Mouse (Mus musculus) limb, embryonic 11.5 days (tissue): ENCODE results near the gene Dennd5a. TPM values are rescaled to one million over a fixed set of nuclear protein-coding genes. Genes with fewer than 3 reads are reported as not detected.

ENCODE experiments used
- ATAC-seq: fragments of 200-750 bp; cut with Nextera tagmentation; 2 replicates; pipeline ENCODE4 v1.8.0; 2017; ENCODE audit warnings: low read depth; ENCODE audit not compliant: insufficient number of reproducible peaks, low FRiP score, low TSS enrichment
- DNase-seq: peaks from one replicate; pipeline ENCODE4 v3.0.0-alpha.2; 2015; ENCODE audit warnings: low spot score
- H3K27ac ChIP-seq: fragments of 300-500 bp; sonication (generic); replicated peaks from 2 replicates; pipeline ENCODE4 v1.5.1; 2014; ENCODE audit warnings: low read depth, mild to moderate bottlenecking, low read length
- H3K27me3 ChIP-seq: fragments of 300-500 bp; sonication (generic); 2 replicates; pipeline ENCODE4 v1.6.1; 2014; ENCODE audit warnings: mild to moderate bottlenecking, low read length, mixed read lengths; ENCODE audit not compliant: control insufficient read depth, insufficient read depth
- H3K36me3 ChIP-seq: fragments of 300-500 bp; sonication (generic); 2 replicates; pipeline ENCODE4 v1.6.1; 2014; ENCODE audit warnings: mild to moderate bottlenecking, low read length, moderate library complexity, mixed read lengths; ENCODE audit not compliant: control insufficient read depth, insufficient read depth
- H3K4me1 ChIP-seq: fragments of 300-500 bp; sonication (generic); 2 replicates; pipeline ENCODE4 v1.6.1; 2014; ENCODE audit warnings: low read length, mixed read lengths; ENCODE audit not compliant: control insufficient read depth, insufficient read depth
- H3K4me2 ChIP-seq: fragments of 300-500 bp; sonication (generic); 2 replicates; pipeline ENCODE4 v1.6.1; 2014; ENCODE audit warnings: low read depth, mild to moderate bottlenecking, moderate library complexity; ENCODE audit not compliant: severe bottlenecking
- H3K4me3 ChIP-seq: fragments of 300-500 bp; sonication (generic); 2 replicates; pipeline ENCODE4 v1.5.1; 2014; ENCODE audit warnings: low read depth, low read length
- H3K9ac ChIP-seq: fragments of 300-500 bp; sonication (generic); 2 replicates; pipeline ENCODE4 v1.6.1; 2014; ENCODE audit warnings: mild to moderate bottlenecking, low read length
- H3K9me3 ChIP-seq: fragments of 300-500 bp; sonication (generic); 2 replicates; pipeline ENCODE4 v1.6.1; 2016; ENCODE audit warnings: low read length; ENCODE audit not compliant: control insufficient read depth
- WGBS: fragments of 180-500 bp; shearing (Covaris S2); extraction: QIAGEN DNeasy Blood & Tissue Kit; methylation state at CpG from one replicate; pipeline ENCODE4 v1.1.7; 2014; 5-methylcytosine and 5-hydroxymethylcytosine counted together
- polyA plus RNA-seq: library from polyadenylated mRNA; unstranded; fragments of >200 nt; fragmentation: Nextera tagmentation; extraction: Ambion mirVana; gene quantifications from 2 replicates; pipeline ENCODE4 v1.2.1, GENCODE M21; 2014

Dennd5a gene
- polyA plus RNA-seq, result 47.2 and 51.7 TPM in 2 replicates

DNA sequence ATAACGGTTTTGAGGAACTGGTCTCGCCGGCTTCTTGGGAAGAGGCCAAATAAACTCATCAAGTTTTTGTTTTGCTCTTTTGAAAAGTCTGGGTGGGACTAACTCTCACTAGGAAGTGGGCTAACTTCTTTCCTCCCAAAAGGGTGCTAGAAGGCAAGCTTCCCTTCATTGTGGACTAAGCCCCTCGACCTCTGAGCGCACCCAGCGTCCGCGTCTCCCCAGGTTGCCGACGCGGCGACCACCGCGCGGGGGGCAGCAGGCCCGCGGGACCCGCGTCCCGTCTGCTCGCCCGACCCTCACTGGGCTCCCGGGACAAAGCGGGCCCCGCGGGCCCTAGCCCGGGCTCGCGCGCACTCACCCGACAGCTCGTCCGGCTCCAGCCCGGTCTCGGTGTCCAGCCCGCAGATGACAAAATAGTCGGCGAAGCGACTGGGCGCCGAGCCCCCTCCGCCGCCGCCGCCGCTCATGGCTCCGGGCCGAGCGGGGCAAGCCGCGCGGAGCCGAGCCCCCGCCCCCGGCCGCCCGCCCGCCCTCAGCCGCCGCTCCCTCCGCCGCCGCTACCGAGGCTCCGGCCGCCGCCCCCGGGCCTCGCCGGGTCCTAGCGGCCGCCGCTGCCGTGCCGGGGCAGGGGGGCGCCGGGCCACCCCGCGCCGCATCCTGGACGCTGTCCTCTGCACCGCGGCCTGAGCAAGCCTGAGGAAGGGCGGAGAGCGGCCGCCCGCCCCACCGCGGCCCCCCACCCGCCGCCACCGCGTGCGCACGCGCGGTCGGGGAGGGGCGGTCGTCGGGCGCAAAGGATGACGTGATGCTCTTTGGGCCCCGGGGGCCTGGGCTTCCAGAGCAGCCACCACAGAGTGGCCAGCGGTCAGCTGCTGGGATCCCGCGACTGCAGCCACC lies at the start of gene Dennd5a:
TSS of gene Dennd5a (minus strand) at position 755 of the 897 bp plus-strand sequence.
- Histone ChIP-seq H3K9ac (peak within 1 kb of the TSS; percentile 95), H3K36me3 (no peaks in the 10 kb centered on the region), H3K4me3 (peak within 1 kb of the TSS; percentile 86), H3K4me2 (peak within 1 kb of the TSS; percentile 77), H3K27me3 (no peaks in the 10 kb centered on the region), H3K4me1 (0 out of 2 replicates have a peak, but pooled peaks cover 3% of the 10 kb centered on the region), H3K9me3 (no peaks in the 10 kb centered on the region), H3K27ac (peak within 1 kb of the TSS; percentile 88)
- WGBS, result under 1% methylated on average over 67 of the region's 107 CpGs
- DNase-seq (peak; percentile 87), ATAC-seq (peak; percentile 92)

- Histone ChIP-seq H3K4me1 (no peaks in the 10 kb centered on the region), H3K9ac (no peak overlapping the region), H3K27me3 (no peaks in the 10 kb centered on the region), H3K4me2 (no peak overlapping the region), H3K36me3 (no peaks in the 10 kb centered on the region), H3K27ac (no peak overlapping the region), H3K4me3 (no peak overlapping the region), H3K9me3 (no peaks in the 10 kb centered on the region)
- ATAC-seq (no peak), DNase-seq (no peak)
- 92% methylated on average over 6 of the region's 6 CpGs for WGBS
Observed at GRCm38 (mm10) chr7:110009084-110009483, 48.8 kb upstream of the Dennd5a start.

DNA sequence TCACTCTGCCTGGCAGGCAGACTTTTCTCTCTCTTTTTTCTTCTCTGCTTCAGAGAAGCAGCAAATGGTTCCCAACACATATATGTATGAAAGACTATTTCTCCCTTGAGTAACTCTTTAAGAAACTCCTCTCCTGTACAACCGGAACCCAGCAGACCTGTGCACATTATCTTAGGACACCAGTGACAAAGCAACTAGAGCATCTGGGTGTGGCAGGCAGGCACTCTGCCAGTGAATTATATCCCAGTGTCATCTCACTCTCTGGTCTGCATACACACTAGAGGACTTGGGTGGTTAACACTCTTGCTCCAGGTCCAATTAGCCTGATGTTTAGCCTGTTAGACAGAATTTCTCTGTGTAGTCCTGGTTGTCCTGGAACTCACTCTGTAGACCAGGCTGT lies 48.2 kb upstream of the Dennd5a start:
- Histone ChIP-seq H3K4me3 (no peak overlapping the region), H3K9ac (no peak overlapping the region), H3K36me3 (no peaks in the 10 kb centered on the region), H3K9me3 (no peaks in the 10 kb centered on the region), H3K27me3 (no peaks in the 10 kb centered on the region), H3K4me1 (no peaks in the 10 kb centered on the region), H3K4me2 (no peak overlapping the region), H3K27ac (no peak overlapping the region)
- WGBS, result 94% methylated on average over 1 of the region's 1 CpGs
- no peak for DNase-seq
- no peak for ATAC-seq

DNA sequence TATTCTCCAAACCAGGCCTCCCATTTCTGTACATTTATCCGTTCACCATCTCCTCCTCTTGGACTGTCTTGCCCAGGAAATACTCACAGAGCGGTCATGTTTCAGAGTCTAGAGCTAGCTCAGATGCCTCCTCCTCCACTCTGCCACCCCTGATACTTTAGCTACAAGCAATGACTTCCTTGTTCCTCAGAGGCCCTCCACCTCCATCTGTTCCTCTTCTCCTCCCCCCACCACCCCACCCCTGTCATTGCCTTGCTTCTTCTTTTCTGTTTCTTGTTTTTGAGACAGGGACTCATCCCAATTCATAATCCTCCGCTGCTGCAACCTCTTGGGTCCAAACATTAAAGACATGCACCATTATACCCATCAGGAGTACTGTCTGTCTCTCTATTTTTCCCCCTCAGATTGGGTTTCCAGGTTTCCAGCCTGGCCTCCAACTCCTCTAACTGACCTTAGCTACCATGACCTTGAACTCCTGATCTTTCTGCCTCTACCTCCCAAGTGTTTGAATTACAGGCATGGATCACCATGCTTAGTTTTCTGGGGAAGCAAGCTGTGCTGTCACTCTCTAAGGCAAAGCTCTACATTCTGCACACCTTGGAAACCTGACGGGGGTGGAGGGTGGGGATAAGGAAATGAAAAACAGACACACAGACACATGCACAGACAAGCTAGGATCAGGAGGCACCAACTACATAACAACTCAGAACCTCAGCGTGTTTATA lies 46.4 kb upstream of the Dennd5a start:
- Histone ChIP-seq H3K9me3 (no peaks in the 10 kb centered on the region), H3K4me2 (no peak overlapping the region), H3K27ac (no peak overlapping the region), H3K4me3 (no peak overlapping the region), H3K4me1 (0 out of 2 replicates have a peak, but pooled peaks cover 4% of the 10 kb centered on the region), H3K36me3 (no peaks in the 10 kb centered on the region), H3K9ac (no peak overlapping the region), H3K27me3 (no peaks in the 10 kb centered on the region)
- ATAC-seq (no peak), DNase-seq (no peak)
- 67% methylated on average over 5 of the region's 5 CpGs for WGBS

GRCm38 (mm10) chr7:110005976-110006375 lies 45.7 kb upstream of the Dennd5a start:
- no peak for ATAC-seq
- H3K4me1 ChIP-seq, result 0 out of 2 replicates have a peak, but pooled peaks cover 4% of the 10 kb centered on the region
- no peak overlapping the region for H3K27ac ChIP-seq
- H3K27me3 ChIP-seq, result no peaks in the 10 kb centered on the region
- H3K4me3 ChIP-seq, result no peak overlapping the region
- DNase-seq, result no peak
- H3K9ac ChIP-seq, result no peak overlapping the region
- H3K36me3 ChIP-seq, result no peaks in the 10 kb centered on the region
- H3K9me3 ChIP-seq, result no peaks in the 10 kb centered on the region
- H3K4me2 ChIP-seq, result no peak overlapping the region

DNA sequence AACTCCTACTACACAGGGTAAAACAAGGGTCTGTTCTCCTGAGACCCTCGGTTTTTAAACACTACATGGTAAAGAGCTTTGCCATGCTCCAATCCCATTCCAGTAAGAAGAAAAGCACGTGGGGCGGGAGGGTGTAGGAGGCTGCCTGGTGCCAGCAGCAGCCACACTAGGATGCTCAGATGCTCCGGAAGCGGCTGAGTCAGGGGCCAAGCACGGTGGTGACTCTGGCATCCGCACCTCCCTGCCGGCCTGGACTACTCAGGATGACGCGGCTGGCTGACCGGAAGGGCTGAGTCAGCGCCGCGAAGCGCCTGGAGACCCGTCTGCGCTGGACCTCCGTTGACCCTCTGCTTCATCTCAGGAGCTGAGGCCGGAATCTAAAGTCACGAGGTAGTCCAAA lies 42.7 kb upstream of the Dennd5a start:
- DNase-seq (peak; percentile 43), ATAC-seq (0 out of 2 replicates have a peak, but pooled peaks have one; percentile 17)
- H3K36me3 ChIP-seq, result no peaks in the 10 kb centered on the region
- no peaks in the 10 kb centered on the region for H3K9me3 ChIP-seq
- H3K9ac ChIP-seq, result 0 out of 2 replicates have a peak overlapping the region, but pooled peaks have one; percentile 19
- 22% methylated on average over 20 of the region's 20 CpGs for WGBS
- H3K4me3 ChIP-seq, result no peak overlapping the region
- no peak overlapping the region for H3K27ac ChIP-seq
- H3K4me2 ChIP-seq, result peak overlapping the region; percentile 43
- no peaks in the 10 kb centered on the region for H3K27me3 ChIP-seq
- H3K4me1 ChIP-seq, result 0 out of 2 replicates have a peak, but pooled peaks cover 4% of the 10 kb centered on the region

DNA sequence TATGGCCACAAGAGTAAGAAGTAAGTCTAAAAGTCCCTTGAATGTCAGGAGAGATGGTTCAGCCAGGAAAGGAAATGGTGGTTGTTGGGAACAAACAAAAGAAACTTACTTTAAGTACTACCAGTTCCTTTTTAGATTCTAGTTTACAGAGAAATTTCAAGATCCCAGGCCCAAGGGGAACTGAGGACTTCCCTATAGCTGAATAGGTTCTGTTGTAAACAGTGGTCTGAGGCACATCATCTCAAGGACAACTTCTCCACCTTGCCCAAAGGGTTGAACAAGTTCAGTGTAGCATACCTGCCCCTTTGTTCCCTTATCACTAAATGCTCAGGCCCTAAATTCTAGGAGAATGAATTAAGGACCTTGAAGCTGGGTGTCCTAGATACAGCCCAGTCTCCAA lies 41.8 kb upstream of the Dennd5a start:
- Histone ChIP-seq H3K9ac (no peak overlapping the region), H3K27ac (no peak overlapping the region), H3K27me3 (no peaks in the 10 kb centered on the region), H3K4me1 (0 out of 2 replicates have a peak, but pooled peaks cover 4% of the 10 kb centered on the region), H3K4me3 (no peak overlapping the region), H3K4me2 (no peak overlapping the region), H3K36me3 (no peaks in the 10 kb centered on the region), H3K9me3 (no peaks in the 10 kb centered on the region)
- DNase-seq, result no peak
- no peak for ATAC-seq

GRCm38 (mm10) chr7:109998388-109998787 lies 38.1 kb upstream of the Dennd5a start:
- WGBS, result 84% methylated on average over 4 of the region's 4 CpGs
- Histone ChIP-seq H3K4me2 (no peak overlapping the region), H3K4me1 (0 out of 2 replicates have a peak, but pooled peaks cover 4% of the 10 kb centered on the region), H3K9me3 (no peaks in the 10 kb centered on the region), H3K36me3 (no peaks in the 10 kb centered on the region), H3K27me3 (no peaks in the 10 kb centered on the region), H3K9ac (no peak overlapping the region), H3K27ac (no peak overlapping the region), H3K4me3 (no peak overlapping the region)
- no peak for DNase-seq
- no peak for ATAC-seq
